14 mouse cellular contexts compared by ENCODE assay signal in the genomic region with DNA sequence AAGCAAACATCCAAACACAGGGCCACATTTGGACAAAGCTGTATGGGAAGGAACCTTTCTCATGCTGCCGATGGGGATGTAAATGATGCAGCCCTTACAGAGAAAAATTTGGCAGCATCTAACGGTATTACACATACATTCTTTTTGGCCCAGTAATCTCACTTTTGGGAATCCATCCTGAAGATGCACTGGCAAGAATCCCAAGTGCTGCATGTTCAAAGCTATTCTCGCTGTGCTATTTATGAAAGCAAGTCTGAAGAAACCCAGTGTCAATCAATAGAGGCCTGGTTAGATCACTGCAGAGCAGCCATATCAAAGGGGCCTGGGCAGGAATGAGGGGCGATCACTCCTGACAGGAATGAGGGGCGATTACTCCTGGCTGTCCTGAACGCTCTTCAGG.
A peak's percentile ranks its signal among the peaks of the same experiment; 100 is the strongest.
DNase-seq lines count a peak whose midpoint lies in the region; ATAC-seq and TF ChIP-seq lines count a peak whose summit lies in the region.
"Had no signal": no experiment of that assay in that cellular context is flagged by ENCODE, and none has a peak within 500 bp of the region (broad histone marks: within the 10 kb centered on the region; RNA-seq: fewer than 3 reads in every experiment).

No protein-coding gene starts in this region.

- no peaks in the 10 kb centered on the region for H3K36me3 ChIP-seq in heart, embryonic 14.5 days (ENCODE audit: control insufficient read depth, insufficient read depth, low read length)
- no peaks in the 10 kb centered on the region for H3K36me3 ChIP-seq in midbrain, embryonic 15.5 days (replicated peaks)
- H3K36me3 ChIP-seq: hindbrain, embryonic 10.5 days; limb, embryonic 13.5 days had no signal

- TF ChIP-seq CTCF in brain, embryonic 14.5 days (IDR thresholded peaks at IDR 0.05; ENCODE audit: borderline replicate concordance, extremely low read depth, insufficient read depth, insufficient read length) = no peak

- ATAC-seq in heart, embryonic 14.5 days (ENCODE audit: insufficient number of reproducible peaks, insufficient read depth, low FRiP score, low read depth) = no peak
- ATAC-seq in midbrain, embryonic 15.5 days (replicated peaks) = no peak

- peaks cover 10 to 22% of the 10 kb centered on the region in 2 experiments for H3K4me1 ChIP-seq in heart, embryonic 14.5 days (ENCODE audit: control insufficient read depth in 2 of 2, insufficient read depth in 2 of 2, low read length in 2 of 2)
- peaks cover 5% of the 10 kb centered on the region for H3K4me1 ChIP-seq in midbrain, embryonic 15.5 days
- H3K4me1 ChIP-seq: limb, embryonic 13.5 days had no signal

- H3K4me2 ChIP-seq in heart, embryonic 14.5 days (ENCODE audit: low read length) = no peak overlapping the region
- no peak overlapping the region for H3K4me2 ChIP-seq in midbrain, embryonic 15.5 days
- H3K4me2 ChIP-seq: limb, embryonic 13.5 days had no signal

- intact Hi-C loops in left cerebral cortex, postnatal 25 days (cut with DNase I) = no loop called here

- no peaks in the 10 kb centered on the region for H3K9me3 ChIP-seq in heart, embryonic 14.5 days (ENCODE audit: control insufficient read depth, low read length)
- H3K9me3 ChIP-seq in midbrain, embryonic 15.5 days = no peaks in the 10 kb centered on the region
- H3K9me3 ChIP-seq: hindbrain, embryonic 10.5 days; limb, embryonic 13.5 days had no signal

- H3K9ac ChIP-seq in heart, embryonic 14.5 days (ENCODE audit: low read length) = peak overlapping the region; percentile 25; the same call in 1 of the 2 replicates
- no peak overlapping the region for H3K9ac ChIP-seq in midbrain, embryonic 15.5 days
- H3K9ac ChIP-seq: limb, embryonic 13.5 days had no signal

- 31% methylated on average over 6 of the region's 6 CpGs for WGBS in heart, embryonic 14.5 days
- 57% methylated on average over 6 of the region's 6 CpGs for WGBS in midbrain, embryonic 15.5 days

- no peak for TF ChIP-seq POLR2A in brain, embryonic 14.5 days (IDR thresholded peaks at IDR 0.05; ENCODE audit: borderline replicate concordance, extremely low read depth, insufficient read depth, insufficient read length, poor library complexity, severe bottlenecking)

- DNase-seq in heart, adult 18-20 months = no peak
- DNase-seq in 3134 (ENCODE audit: extremely low read depth, insufficient read length, low spot score) = peak; percentile 66
- DNase-seq in brain, embryonic 14.5 days (ENCODE audit: low read depth) = peak; percentile 90
- peak; percentile 54 to 93 for DNase-seq in left cerebral cortex, postnatal 25 days (ENCODE audit: low spot score in 2 of 2)
- no peak for DNase-seq in thymus, postnatal 10 days (ENCODE audit: low spot score in 2 of 2)
- no peak for DNase-seq in kidney, postnatal 14 days
- DNase-seq: cerebellum, adult 11 months; embryo, embryonic 11 days; lung, postnatal 14 days had no signal

- no peaks in the 10 kb centered on the region for H3K27me3 ChIP-seq in heart, embryonic 14.5 days (ENCODE audit: control insufficient read depth, insufficient read depth, low read length)
- no peaks in the 10 kb centered on the region for H3K27me3 ChIP-seq in midbrain, embryonic 15.5 days (replicated peaks)
- H3K27me3 ChIP-seq: CH12.LX; limb, embryonic 13.5 days had no signal

- H3K4me3 ChIP-seq in heart, embryonic 14.5 days (ENCODE audit: control insufficient read depth in 1 of 2, insufficient read depth in 1 of 2, low read depth in 1 of 2, low read length in 2 of 2) = no peak overlapping the region
- H3K4me3 ChIP-seq in midbrain, embryonic 15.5 days = no peak overlapping the region
- H3K4me3 ChIP-seq: hindbrain, embryonic 10.5 days; limb, embryonic 13.5 days had no signal

- H3K27ac ChIP-seq in heart, embryonic 14.5 days (replicated peaks in 1 of 2; ENCODE audit: control insufficient read depth in 1 of 2, insufficient read depth in 1 of 2, low read depth in 2 of 2, low read length in 2 of 2) = peak overlapping the region; percentile 62 to 68
- no peak overlapping the region for H3K27ac ChIP-seq in midbrain, embryonic 15.5 days
- H3K27ac ChIP-seq: hindbrain, embryonic 10.5 days; limb, embryonic 13.5 days had no signal

Comparison
In these comparisons a context has a peak if more than half of its experiments do, and no peak if none do; other contexts are left out.
1. DNase-seq: peak in 3134 (single experiment), brain, embryonic 14.5 days (single experiment) and left cerebral cortex, postnatal 25 days (2 of 2); none in heart, adult 18-20 months (0 of 2), thymus, postnatal 10 days (0 of 2) and kidney, postnatal 14 days (single experiment).